Mouse (Mus musculus) heart, adult 9 months (tissue): Measurements from ENCODE around the gene Afg1l.
A peak's percentile ranks its signal among the peaks of the same experiment; 100 is the strongest.

Experiments used
- DNase-seq, 2 experiments: peaks; one replicate each; pipeline ENCODE4 v3.0.0; 2022; ENCODE audit warnings: low spot score in 2 of 2

Afg1l gene

DNA sequence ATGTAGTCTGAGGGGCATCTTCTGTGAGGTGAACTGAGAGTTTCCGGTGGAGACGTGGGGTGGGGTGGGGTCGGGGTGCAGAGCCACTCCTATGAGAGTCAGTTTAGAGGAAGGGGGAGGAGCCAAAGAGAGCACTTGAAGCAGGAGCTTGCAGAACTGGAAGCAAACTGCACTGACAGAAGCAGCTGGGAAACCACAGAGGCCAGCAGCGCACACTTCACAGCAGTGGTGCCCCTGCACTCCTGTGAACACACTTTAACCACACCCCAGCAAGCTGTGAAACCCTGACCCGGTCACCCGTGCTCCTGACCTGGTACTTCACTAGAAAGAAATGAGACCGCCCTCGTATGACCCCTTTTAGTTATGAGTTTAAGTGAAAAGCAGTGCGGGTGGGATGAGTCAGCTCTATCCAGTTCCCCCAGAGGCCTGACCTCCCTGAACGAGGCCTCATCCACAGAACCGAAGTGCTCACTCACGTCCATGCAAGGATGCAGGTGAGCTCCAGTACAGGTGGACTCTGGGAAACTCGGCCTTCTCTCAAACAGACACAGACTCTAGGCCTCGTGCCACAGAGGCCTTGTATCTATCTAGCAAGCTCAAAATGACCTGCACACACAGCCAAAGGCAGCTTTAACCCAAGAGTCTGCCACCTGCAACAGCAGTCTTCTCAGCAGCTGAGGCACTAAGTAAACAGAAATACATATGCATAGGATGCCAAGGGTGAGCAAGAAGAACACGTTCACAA is 208.9 kb downstream of the Afg1l start:
- peak in 1 of 2 experiments; percentile 33 for DNase-seq

DNA sequence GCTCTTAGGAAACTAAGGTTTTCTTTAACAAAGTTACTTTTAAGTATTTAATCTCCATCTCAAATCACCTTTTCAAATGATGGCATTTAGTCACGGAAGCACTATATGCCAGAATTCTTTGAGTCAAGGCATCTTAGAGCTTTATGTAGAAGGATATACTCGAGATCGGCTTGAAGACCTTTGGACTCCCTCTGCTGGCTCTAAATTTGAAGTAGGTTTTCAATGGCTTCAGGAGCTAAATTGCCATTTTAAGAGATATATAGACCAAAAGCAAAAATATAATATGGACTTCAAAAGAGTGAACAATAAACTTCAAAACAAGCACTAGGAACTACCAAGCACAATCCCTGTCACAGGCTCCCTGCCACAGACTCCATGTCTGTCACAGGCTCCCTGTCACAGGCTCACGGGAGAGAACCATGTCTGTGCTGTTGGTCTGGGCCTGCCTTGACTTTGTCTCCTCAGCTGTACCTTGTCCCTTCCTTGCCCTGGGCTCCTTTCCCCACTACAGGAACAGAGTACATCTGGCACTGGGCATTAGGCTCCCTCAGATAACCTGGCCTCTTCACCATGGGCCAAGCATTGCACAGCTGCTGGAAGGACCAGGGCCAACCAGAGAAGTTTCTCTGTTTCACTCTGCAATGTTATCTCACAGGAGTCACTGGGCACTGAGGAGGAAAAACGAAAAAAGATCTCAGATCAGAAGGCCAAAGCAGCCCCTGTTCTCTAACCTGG is 210.4 kb downstream of the Afg1l start:
- no peak for DNase-seq

- no peak for DNase-seq
Observed at GRCm38 (mm10) chr10:42265021-42265689, 213.2 kb downstream of the Afg1l start.

DNA sequence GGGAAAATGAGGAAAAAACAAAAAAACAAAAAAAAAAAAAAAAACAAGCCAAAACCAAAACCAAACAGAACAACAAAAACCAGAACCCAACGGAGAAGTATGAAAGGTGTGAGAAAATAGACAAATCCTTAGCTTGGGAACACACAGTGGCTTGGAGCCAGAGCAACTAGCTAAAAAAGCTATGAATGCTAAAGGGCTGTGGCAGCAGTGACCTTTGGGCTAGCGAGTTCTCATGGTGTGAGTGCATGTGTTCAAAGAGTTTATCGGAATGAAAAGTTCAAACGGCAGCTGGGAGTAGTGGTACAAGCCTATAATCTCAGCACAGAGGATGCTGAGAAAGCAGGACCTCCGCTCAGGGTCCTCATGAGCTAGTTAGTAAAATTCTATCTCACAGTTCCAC is 214.2 kb downstream of the Afg1l start:
- no peak for DNase-seq

- no peak for DNase-seq
Observed at GRCm38 (mm10) chr10:42263701-42264100, 214.7 kb downstream of the Afg1l start.
